Mouse (Mus musculus) frontal cortex, adult 2 months (tissue): ENCODE results near the gene Gtf3c4. TPM values are rescaled to one million over a fixed set of nuclear protein-coding genes. Genes with fewer than 3 reads are reported as not detected.

ENCODE experiments used
- DNase-seq, 2 experiments: peaks; one replicate each; pipeline ENCODE4 v3.0.0; 2022; ENCODE audit warnings: low spot score in 1 of 2; ENCODE audit errors: extremely low spot score in 1 of 2
- polyA plus RNA-seq: library from polyadenylated mRNA; depleted of rRNA; stranded (reverse); fragments of >200 nt; gene quantifications from 2 replicates; pipeline ENCODE4 v1.2.3, GENCODE M21; 2012; rRNA removed

Gene Gtf3c4
- 12.9 and 14.0 TPM in 2 replicates for polyA plus RNA-seq

- DNase-seq: peak; percentile 80 to 95
Observed at GRCm38 (mm10) chr2:28840222-28840951, at the start of gene Gtf3c4, which contains the start of gene Ddx31. Gtf3c4 (minus strand) TSS chr2:28840360. Ddx31 (plus strand) TSS chr2:28840406.

- DNase-seq: no peak
Observed at GRCm38 (mm10) chr2:28884914-28885313, 44.8 kb upstream of the Gtf3c4 start.

- no peak for DNase-seq
Observed at GRCm38 (mm10) chr2:28882826-28883485, 42.8 kb upstream of the Gtf3c4 start.

GRCm38 (mm10) chr2:28882047-28882446 lies 41.9 kb upstream of the Gtf3c4 start:
- no peak for DNase-seq

GRCm38 (mm10) chr2:28881275-28881674 lies 41.1 kb upstream of the Gtf3c4 start:
- DNase-seq: no peak

GRCm38 (mm10) chr2:28875554-28875953 lies 35.4 kb upstream of the Gtf3c4 start:
- DNase-seq: no peak

- no peak for DNase-seq
Observed at GRCm38 (mm10) chr2:28867495-28867894, 27.3 kb upstream of the Gtf3c4 start.

GRCm38 (mm10) chr2:28863857-28864256 lies 23.7 kb upstream of the Gtf3c4 start:
- no peak for DNase-seq

- DNase-seq: no peak
Observed at GRCm38 (mm10) chr2:28860678-28861423, 20.7 kb upstream of the Gtf3c4 start.

- DNase-seq: no peak
Observed at GRCm38 (mm10) chr2:28859303-28859702, 19.1 kb upstream of the Gtf3c4 start.

- no peak for DNase-seq
Observed at GRCm38 (mm10) chr2:28855773-28856172, 15.6 kb upstream of the Gtf3c4 start.

- no peak for DNase-seq
Observed at GRCm38 (mm10) chr2:28852594-28852993, 12.4 kb upstream of the Gtf3c4 start.

GRCm38 (mm10) chr2:28848879-28849278 lies 8.7 kb upstream of the Gtf3c4 start:
- DNase-seq: no peak

- DNase-seq: no peak
Observed at GRCm38 (mm10) chr2:28842042-28842441, 1.9 kb upstream of the Gtf3c4 start.

- DNase-seq: peak in 1 of 2 experiments; percentile 17
Observed at GRCm38 (mm10) chr2:28839501-28840221, 499 bp downstream of the Gtf3c4 start.

- peak in 1 of 2 experiments; percentile 34 for DNase-seq
Observed at GRCm38 (mm10) chr2:28836181-28836940, 3.8 kb downstream of the Gtf3c4 start.

- DNase-seq: no peak
Observed at GRCm38 (mm10) chr2:28829265-28829664, 10.9 kb downstream of the Gtf3c4 start.

GRCm38 (mm10) chr2:28818866-28819265 lies 21.3 kb downstream of the Gtf3c4 start:
- peak; percentile 8 to 40 for DNase-seq

- no peak for DNase-seq
Observed at GRCm38 (mm10) chr2:28810260-28811013, 29.7 kb downstream of the Gtf3c4 start.
